Mouse (Mus musculus) heart, embryonic 12.5 days (tissue): ENCODE measurements around the gene Hexb. TPM values are rescaled to one million over a fixed set of nuclear protein-coding genes. Genes with fewer than 3 reads are reported as not detected.
"Not testable (repeated sequence)": the region's sequence is repeated elsewhere in the genome, so short reads cannot be mapped to it uniquely, and the experiment has no call there.

ENCODE experiments used
- ATAC-seq: fragments of 200-750 bp; cut with Nextera tagmentation; 2 replicates; pipeline ENCODE4 v1.8.0; 2017; ENCODE audit warnings: moderate TSS enrichment, moderate library complexity; ENCODE audit not compliant: insufficient number of reproducible peaks, low FRiP score
- H3K27ac ChIP-seq: fragments of 300-500 bp; sonication (generic); 2 replicates; pipeline ENCODE4 v1.5.1; 2016; ENCODE audit warnings: mild to moderate bottlenecking, moderate library complexity; ENCODE audit not compliant: poor library complexity, severe bottlenecking
- H3K27me3 ChIP-seq: fragments of 300-500 bp; sonication (generic); replicated peaks from 2 replicates; pipeline ENCODE4 v1.6.1; 2016; ENCODE audit warnings: mild to moderate bottlenecking, moderate library complexity
- H3K36me3 ChIP-seq: fragments of 300-500 bp; sonication (generic); 2 replicates; pipeline ENCODE4 v1.6.1; 2016; ENCODE audit warnings: mild to moderate bottlenecking, moderate library complexity
- H3K4me1 ChIP-seq: fragments of 300-500 bp; sonication (generic); replicated peaks from 2 replicates; pipeline ENCODE4 v1.6.1; 2016; ENCODE audit warnings: mild to moderate bottlenecking
- H3K4me2 ChIP-seq: fragments of 300-500 bp; sonication (generic); 2 replicates; pipeline ENCODE4 v1.6.1; 2016; ENCODE audit warnings: mild to moderate bottlenecking, moderate library complexity
- H3K4me3 ChIP-seq: fragments of 300-500 bp; sonication (generic); 2 replicates; pipeline ENCODE4 v1.5.1; 2016; ENCODE audit warnings: mild to moderate bottlenecking
- H3K9ac ChIP-seq: fragments of 300-500 bp; sonication (generic); 2 replicates; pipeline ENCODE4 v1.6.1; 2016; ENCODE audit warnings: mild to moderate bottlenecking, moderate library complexity
- H3K9me3 ChIP-seq: fragments of 300-500 bp; sonication (generic); replicated peaks from 2 replicates; pipeline ENCODE4 v1.6.1; 2016; ENCODE audit warnings: mild to moderate bottlenecking, moderate library complexity
- WGBS: fragments of 180-500 bp; shearing (Covaris S2); methylation state at CpG from one replicate; pipeline ENCODE4 v1.1.7; 2016; 5-methylcytosine and 5-hydroxymethylcytosine counted together
- polyA plus RNA-seq: library from polyadenylated mRNA; unstranded; fragments of >200 nt; fragmentation: Nextera tagmentation; extraction: Ambion mirVana; gene quantifications from 2 replicates; pipeline ENCODE4 v1.2.1, GENCODE M21; 2016

The Hexb gene
- polyA plus RNA-seq, 1 experiment from 2014 or later, result 32.5 TPM

- Histone ChIP-seq H3K4me2 (no peak overlapping the region), H3K9ac (no peak overlapping the region), H3K27ac (no peak overlapping the region), H3K4me1 (peaks cover 8% of the 10 kb centered on the region), H3K9me3 (no peaks in the 10 kb centered on the region), H3K27me3 (no peaks in the 10 kb centered on the region), H3K4me3 (no peak overlapping the region), H3K36me3 (peaks cover 55% of the 10 kb centered on the region)
- no peak for ATAC-seq
- WGBS, result 73% methylated on average over 6 of the region's 6 CpGs
Measured at GRCm38 (mm10) chr13:97180113-97180828, 17.9 kb downstream of the Hexb start.

- H3K36me3 ChIP-seq, result peaks cover 68% of the 10 kb centered on the region
- H3K4me3 ChIP-seq, result no peak overlapping the region
- H3K4me1 ChIP-seq, result no peaks in the 10 kb centered on the region
- no peak overlapping the region for H3K9ac ChIP-seq
- no peaks in the 10 kb centered on the region for H3K27me3 ChIP-seq
- 80% methylated on average over 7 of the region's 7 CpGs for WGBS
- ATAC-seq, result no peak
- no peak overlapping the region for H3K27ac ChIP-seq
- no peaks in the 10 kb centered on the region for H3K9me3 ChIP-seq
- H3K4me2 ChIP-seq, result no peak overlapping the region
Measured at GRCm38 (mm10) chr13:97178943-97179342, 19.2 kb downstream of the Hexb start.

GRCm38 (mm10) chr13:97176731-97177130 is 21.4 kb downstream of the Hexb start:
- Histone ChIP-seq H3K9ac (no peak overlapping the region), H3K9me3 (no peaks in the 10 kb centered on the region), H3K36me3 (peaks cover 80% of the 10 kb centered on the region), H3K4me3 (no peak overlapping the region), H3K4me1 (no peaks in the 10 kb centered on the region), H3K27ac (no peak overlapping the region), H3K4me2 (no peak overlapping the region), H3K27me3 (no peaks in the 10 kb centered on the region)
- WGBS, result 85% methylated on average over 5 of the region's 5 CpGs
- ATAC-seq, result no peak

- no peaks in the 10 kb centered on the region for H3K27me3 ChIP-seq
Measured at GRCm38 (mm10) chr13:97175520-97176264, 22.5 kb downstream of the Hexb start.

GRCm38 (mm10) chr13:97145834-97146233 is 52.3 kb downstream of the Hexb start:
- peaks cover 61% of the 10 kb centered on the region for H3K36me3 ChIP-seq
- no peak overlapping the region for H3K4me3 ChIP-seq
- H3K4me1 ChIP-seq, result no peaks in the 10 kb centered on the region
- no peak for ATAC-seq
- 58% methylated on average over 4 of the region's 4 CpGs for WGBS
- no peaks in the 10 kb centered on the region for H3K9me3 ChIP-seq
- H3K4me2 ChIP-seq, result no peak overlapping the region
- no peaks in the 10 kb centered on the region for H3K27me3 ChIP-seq
- H3K9ac ChIP-seq, result no peak overlapping the region
- H3K27ac ChIP-seq, result no peak overlapping the region

More at GRCm38 (mm10) chr13:97175520-97176264, 22.5 kb downstream of the Hexb start:
- no peak overlapping the region for H3K27ac ChIP-seq
- ATAC-seq, result no peak
- H3K9me3 ChIP-seq, result no peaks in the 10 kb centered on the region
- no peak overlapping the region for H3K4me3 ChIP-seq
- H3K4me2 ChIP-seq, result no peak overlapping the region
- H3K4me1 ChIP-seq, result no peaks in the 10 kb centered on the region
- H3K9ac ChIP-seq, result no peak overlapping the region
- peaks cover 80% of the 10 kb centered on the region for H3K36me3 ChIP-seq
- WGBS, result 81% methylated on average over 10 of the region's 10 CpGs

- WGBS, result 86% methylated on average over 7 of the region's 7 CpGs
- no peaks in the 10 kb centered on the region for H3K9me3 ChIP-seq
Measured at GRCm38 (mm10) chr13:97142321-97142720, 55.8 kb downstream of the Hexb start.

GRCm38 (mm10) chr13:97138404-97138931 is 59.7 kb downstream of the Hexb start:
- not testable (repeated sequence) for ATAC-seq
- Histone ChIP-seq H3K27ac (peak overlapping the region; percentile 75; the same call in 1 of the 2 replicates), H3K4me2 (peak overlapping the region; percentile 66)

More at GRCm38 (mm10) chr13:97142321-97142720, 55.8 kb downstream of the Hexb start:
- Histone ChIP-seq H3K4me1 (peaks cover 5% of the 10 kb centered on the region), H3K27me3 (no peaks in the 10 kb centered on the region), H3K9ac (no peak overlapping the region), H3K4me3 (no peak overlapping the region), H3K36me3 (peaks cover 32% of the 10 kb centered on the region), H3K4me2 (no peak overlapping the region), H3K27ac (no peak overlapping the region)
- ATAC-seq, result no peak

GRCm38 (mm10) chr13:97137466-97138400 is 60.4 kb downstream of the Hexb start, which contains the start of the genes Gfm2 and Nsa2:
Gene Gfm2 (plus strand): TSS chr13:97137937.
Gene Nsa2 (minus strand): TSS chr13:97137937.
- under 1% methylated on average over 57 of the region's 57 CpGs for WGBS
- Histone ChIP-seq H3K9ac (peak within 1 kb of the TSS; percentile 81), H3K27me3 (no peaks in the 10 kb centered on the region), H3K27ac (peak within 1 kb of the TSS; percentile 75), H3K4me3 (peak within 1 kb of the TSS; percentile 68), H3K4me1 (peaks cover 5% of the 10 kb centered on the region), H3K36me3 (peaks cover 25% of the 10 kb centered on the region), H3K9me3 (no peaks in the 10 kb centered on the region), H3K4me2 (peak within 1 kb of the TSS; percentile 66)
- peak; percentile 95 for ATAC-seq

More at GRCm38 (mm10) chr13:97138404-97138931, 59.7 kb downstream of the Hexb start:
- Histone ChIP-seq H3K4me3 (peak overlapping the region; percentile 68), H3K36me3 (peaks cover 28% of the 10 kb centered on the region), H3K9ac (peak overlapping the region; percentile 81)
- not testable (repeated sequence) for H3K4me1 ChIP-seq, H3K27me3 ChIP-seq, H3K9me3 ChIP-seq
- 30% methylated on average over 8 of the region's 8 CpGs for WGBS

GRCm38 (mm10) chr13:97130413-97130812 is 67.7 kb downstream of the Hexb start:
- WGBS, result no CpG with 5 or more reads among the region's 2 CpGs
- H3K4me3 ChIP-seq, H3K9ac ChIP-seq, H3K27ac ChIP-seq, H3K27me3 ChIP-seq, ATAC-seq, H3K4me1 ChIP-seq, H3K9me3 ChIP-seq, H3K4me2 ChIP-seq: not testable (repeated sequence)
- peaks cover 35% of the 10 kb centered on the region for H3K36me3 ChIP-seq

GRCm38 (mm10) chr13:97129654-97130053 is 68.5 kb downstream of the Hexb start:
- H3K4me2 ChIP-seq, H3K9ac ChIP-seq, H3K9me3 ChIP-seq, H3K27me3 ChIP-seq, ATAC-seq, H3K27ac ChIP-seq, H3K4me3 ChIP-seq, H3K4me1 ChIP-seq: not testable (repeated sequence)
- peaks cover 32% of the 10 kb centered on the region for H3K36me3 ChIP-seq
- 88% methylated on average over 4 of the region's 4 CpGs for WGBS
